Mouse (Mus musculus) liver, postnatal 0 days (tissue): ENCODE data around the gene Npepps. TPM values are rescaled to one million over a fixed set of nuclear protein-coding genes. Genes with fewer than 3 reads are reported as not detected.

Experiments used
- ATAC-seq: fragments of 200-750 bp; cut with Nextera tagmentation; 2 replicates; pipeline ENCODE4 v1.8.0; 2017; ENCODE audit warnings: mild to moderate bottlenecking, moderate library complexity
- DNase-seq: peaks from one replicate; pipeline ENCODE4 v3.0.0-alpha.2; 2016
- H3K27ac ChIP-seq: fragments of 300-500 bp; sonication (generic); 2 replicates; pipeline ENCODE4 v1.5.1; 2014; ENCODE audit warnings: antibody characterized with exemption, moderate library complexity, mild to moderate bottlenecking, low read depth
- H3K27me3 ChIP-seq: fragments of 300-500 bp; sonication (generic); 2 replicates; pipeline ENCODE4 v1.6.1; 2014; ENCODE audit warnings: low read length, control low read depth, mixed read lengths; ENCODE audit not compliant: insufficient read depth
- H3K36me3 ChIP-seq: fragments of 300-500 bp; sonication (generic); replicated peaks from 2 replicates; pipeline ENCODE4 v1.6.1; 2014; ENCODE audit warnings: mild to moderate bottlenecking, control low read depth, low read length, moderate library complexity, mixed read lengths; ENCODE audit not compliant: insufficient read depth
- H3K4me1 ChIP-seq: fragments of 300-500 bp; sonication (generic); 2 replicates; pipeline ENCODE4 v1.6.1; 2014; ENCODE audit warnings: antibody characterized with exemption, mild to moderate bottlenecking, control low read depth; ENCODE audit not compliant: insufficient read depth
- H3K4me2 ChIP-seq: fragments of 300-500 bp; sonication (generic); 2 replicates; pipeline ENCODE4 v1.6.1; 2014; ENCODE audit warnings: low read depth, mild to moderate bottlenecking, low read length, moderate library complexity, mixed read lengths
- H3K4me3 ChIP-seq: fragments of 300-500 bp; sonication (generic); 2 replicates; pipeline ENCODE4 v1.5.1; 2014; ENCODE audit warnings: low read depth, low read length
- H3K9ac ChIP-seq: fragments of 300-500 bp; sonication (generic); replicated peaks from 2 replicates; pipeline ENCODE4 v1.6.1; 2014; ENCODE audit warnings: mild to moderate bottlenecking, moderate library complexity
- H3K9me3 ChIP-seq: fragments of 300-500 bp; sonication (generic); 2 replicates; pipeline ENCODE4 v1.6.1; 2016; ENCODE audit warnings: mild to moderate bottlenecking, control low read depth, low read length, mixed read lengths
- CTCF ChIP-seq: sonication (generic); IDR thresholded peaks from 2 replicates; pipeline ENCODE4 v1.5.1; 2016; ENCODE audit warnings: antibody characterized with exemption, low read depth
- EP300 ChIP-seq: IDR thresholded peaks from 2 replicates; pipeline ENCODE4 v1.6.1; 2016; ENCODE audit warnings: antibody characterized with exemption, low read depth, mild to moderate bottlenecking
- WGBS: fragments of 180-500 bp; shearing (Covaris S2); extraction: QIAGEN DNeasy Blood & Tissue Kit; methylation state at CpG from one replicate; pipeline ENCODE4 v1.1.7; 2014; ENCODE audit not compliant: insufficient replicate concordance; 5-methylcytosine and 5-hydroxymethylcytosine counted together
- polyA plus RNA-seq: library from polyadenylated mRNA; unstranded; fragments of >200 nt; fragmentation: Nextera tagmentation; extraction: Ambion mirVana; gene quantifications from 2 replicates; pipeline ENCODE4 v1.2.1, GENCODE M21; 2015

Npepps gene
- polyA plus RNA-seq, 1 experiment from 2014 or later: 16.5 TPM

DNA sequence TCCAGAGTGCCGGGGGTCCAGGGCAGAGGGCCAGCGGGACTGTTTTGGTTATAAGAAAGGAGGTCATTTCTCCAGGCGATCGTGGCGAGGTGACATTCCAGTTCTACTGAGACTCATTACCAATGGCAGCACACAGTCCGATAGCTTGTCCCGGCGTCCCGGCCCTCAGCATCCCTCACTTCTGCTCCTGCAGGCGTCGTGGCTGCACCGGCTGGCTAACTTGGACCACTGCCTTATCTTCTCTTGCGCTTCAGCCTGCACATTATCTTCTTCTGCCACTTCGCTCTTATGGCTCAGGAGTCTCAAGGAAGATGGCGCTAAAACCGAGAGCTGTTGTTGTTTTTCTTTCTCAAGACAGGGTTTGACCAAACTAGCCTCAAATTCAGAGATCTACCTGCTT is 21.0 kb upstream of the Npepps start:
- no peaks in the 10 kb centered on the region; the same call in 1 of the 2 replicates for H3K4me1 ChIP-seq
- no peaks in the 10 kb centered on the region for H3K27me3 ChIP-seq
- H3K9me3 ChIP-seq: no peaks in the 10 kb centered on the region
- DNase-seq (no peak), ATAC-seq (no peak)
- no peak overlapping the region for H3K9ac ChIP-seq
- H3K27ac ChIP-seq: no peak overlapping the region
- TF ChIP-seq CTCF (no peak), EP300 (no peak)
- H3K4me3 ChIP-seq: no peak overlapping the region
- H3K4me2 ChIP-seq: no peak overlapping the region
- WGBS: 81% methylated on average over 16 of the region's 16 CpGs
- no peaks in the 10 kb centered on the region for H3K36me3 ChIP-seq

DNA sequence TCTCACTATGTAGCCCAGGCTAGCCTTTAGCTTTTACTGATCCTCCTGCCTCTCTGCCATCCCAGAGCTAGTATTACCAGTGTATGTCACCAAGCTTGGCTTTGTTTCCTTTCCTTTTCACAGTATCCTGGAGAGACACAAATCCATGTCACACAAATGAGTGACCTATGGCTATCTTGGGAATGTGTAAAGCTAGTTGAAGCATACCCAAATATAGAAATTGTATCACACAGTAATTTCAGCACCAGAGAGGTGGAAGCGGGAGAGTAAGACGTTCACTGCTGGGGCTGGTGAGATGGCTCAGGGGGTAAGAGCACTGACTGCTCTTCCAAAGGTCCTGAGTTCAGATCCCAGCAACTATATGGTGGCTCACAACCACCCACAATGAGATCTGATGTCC is 19.5 kb upstream of the Npepps start:
- no peak for DNase-seq
- H3K4me2 ChIP-seq: no peak overlapping the region
- no peaks in the 10 kb centered on the region for H3K27me3 ChIP-seq
- no peak overlapping the region for H3K9ac ChIP-seq
- TF ChIP-seq CTCF (no peak), EP300 (no peak)
- no peak overlapping the region for H3K27ac ChIP-seq
- H3K9me3 ChIP-seq: no peaks in the 10 kb centered on the region
- H3K4me1 ChIP-seq: no peaks in the 10 kb centered on the region; the same call in 1 of the 2 replicates
- no peak for ATAC-seq
- no peaks in the 10 kb centered on the region for H3K36me3 ChIP-seq
- H3K4me3 ChIP-seq: no peak overlapping the region
- 77% methylated on average over 2 of the region's 2 CpGs for WGBS

DNA sequence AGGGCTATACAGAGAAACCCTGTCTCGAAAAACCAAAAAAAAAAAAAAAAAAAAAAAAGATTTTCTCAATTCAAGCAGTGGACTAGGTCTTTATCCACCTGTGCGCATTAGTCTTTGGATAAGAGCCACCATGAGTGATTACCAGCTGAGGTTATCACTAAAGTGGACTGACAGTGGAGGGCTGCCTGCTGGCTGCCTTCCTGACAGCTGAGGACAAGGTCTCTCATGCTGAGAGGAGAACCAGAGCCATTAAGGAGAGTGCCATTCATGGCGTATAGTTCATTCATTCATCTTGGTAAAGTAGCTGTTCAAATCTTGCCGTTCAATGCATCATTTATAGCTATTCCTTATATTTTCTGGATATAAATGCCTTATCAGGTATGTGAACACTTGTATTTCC is 16.1 kb upstream of the Npepps start:
- Histone ChIP-seq H3K4me2 (no peak overlapping the region), H3K9me3 (no peaks in the 10 kb centered on the region), H3K4me3 (no peak overlapping the region), H3K36me3 (no peaks in the 10 kb centered on the region), H3K27me3 (no peaks in the 10 kb centered on the region), H3K4me1 (no peaks in the 10 kb centered on the region), H3K27ac (no peak overlapping the region), H3K9ac (no peak overlapping the region)
- TF ChIP-seq EP300: no peak
- no peak for TF ChIP-seq CTCF
- ATAC-seq (no peak), DNase-seq (no peak)
- 76% methylated on average over 3 of the region's 4 CpGs for WGBS

DNA sequence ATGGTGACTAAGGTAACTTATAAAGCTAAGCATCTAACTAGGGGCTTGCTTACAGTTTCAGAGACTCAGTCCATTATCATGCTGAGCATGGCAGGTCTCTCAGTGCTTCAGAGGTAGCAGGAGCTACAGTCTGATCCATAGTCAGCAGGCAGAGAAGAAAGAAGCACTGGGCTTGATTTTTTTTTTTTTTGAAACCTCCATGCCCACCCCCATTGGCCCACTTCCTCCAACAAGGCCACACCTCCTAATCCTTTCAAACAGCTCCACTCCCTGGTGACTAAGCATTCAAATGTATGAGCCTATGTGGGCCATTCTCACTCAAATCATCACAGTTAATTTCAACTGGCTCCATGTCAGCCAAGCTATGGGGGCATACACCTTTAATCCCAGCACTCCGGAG is 12.3 kb upstream of the Npepps start:
- no peaks in the 10 kb centered on the region for H3K27me3 ChIP-seq

DNA sequence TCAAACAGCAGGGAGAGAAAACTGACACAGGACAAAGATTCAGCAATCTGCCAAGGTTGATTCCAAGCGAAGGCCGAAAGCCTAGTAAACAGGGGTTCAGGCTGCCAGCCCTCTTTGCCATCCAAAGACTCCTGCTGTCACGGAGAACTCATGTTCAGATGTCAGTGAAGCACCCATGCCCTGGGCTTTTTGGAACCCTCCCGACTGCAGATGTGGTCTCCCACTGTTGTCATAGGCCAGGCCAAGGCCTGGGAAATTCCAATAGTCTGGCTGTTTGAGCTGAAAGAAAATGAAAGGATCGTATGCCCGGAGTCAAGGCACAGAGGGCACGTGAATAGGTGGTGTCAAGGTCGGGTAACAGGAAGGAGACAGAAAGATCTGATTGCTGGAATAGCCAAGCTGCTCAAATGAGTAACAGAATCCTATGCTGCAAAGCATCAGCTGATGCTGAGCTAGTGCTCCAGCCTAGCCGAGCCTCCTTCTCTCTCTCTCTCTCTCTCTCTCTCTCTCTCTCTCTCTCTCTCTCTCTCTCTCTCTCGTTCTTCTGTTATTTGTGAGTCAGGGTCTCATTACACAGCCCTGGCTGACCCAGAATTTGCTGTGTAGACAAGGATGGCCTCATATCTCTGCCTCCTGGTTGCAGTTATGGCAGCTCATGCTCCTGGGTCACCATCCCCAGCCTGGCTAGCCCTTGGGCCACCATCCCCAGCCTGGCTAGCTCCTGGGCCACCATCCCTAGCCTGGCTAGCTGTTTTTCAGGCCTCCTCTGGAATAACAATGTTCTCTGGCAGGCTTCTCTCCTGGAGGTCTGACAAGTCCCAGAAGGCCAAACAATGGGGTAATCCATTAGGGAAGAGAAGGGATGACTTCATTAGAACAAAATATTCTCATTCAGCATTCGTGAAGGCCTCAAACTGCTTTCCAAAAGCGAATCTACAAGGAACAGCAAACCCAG is 9.1 kb upstream of the Npepps start:
- H3K27ac ChIP-seq: no peak overlapping the region
- no peaks in the 10 kb centered on the region for H3K36me3 ChIP-seq
- H3K27me3 ChIP-seq: no peaks in the 10 kb centered on the region
- no peaks in the 10 kb centered on the region for H3K4me1 ChIP-seq
- no peak for TF ChIP-seq EP300
- TF ChIP-seq CTCF: no peak
- H3K9ac ChIP-seq: no peak overlapping the region
- no peak overlapping the region for H3K4me3 ChIP-seq
- 65% methylated on average over 12 of the region's 12 CpGs for WGBS
- no peaks in the 10 kb centered on the region for H3K9me3 ChIP-seq
- DNase-seq (no peak), ATAC-seq (no peak)
- no peak overlapping the region for H3K4me2 ChIP-seq

More for the DNA sequence above, 12.3 kb upstream of the Npepps start:
- ATAC-seq (no peak), DNase-seq (no peak)
- WGBS: 81% methylated on average over 1 of the region's 1 CpGs
- Histone ChIP-seq H3K9ac (no peak overlapping the region), H3K4me1 (no peaks in the 10 kb centered on the region), H3K36me3 (no peaks in the 10 kb centered on the region), H3K4me3 (no peak overlapping the region), H3K27ac (no peak overlapping the region), H3K4me2 (no peak overlapping the region), H3K9me3 (no peaks in the 10 kb centered on the region)
- TF ChIP-seq CTCF: no peak
- no peak for TF ChIP-seq EP300

DNA sequence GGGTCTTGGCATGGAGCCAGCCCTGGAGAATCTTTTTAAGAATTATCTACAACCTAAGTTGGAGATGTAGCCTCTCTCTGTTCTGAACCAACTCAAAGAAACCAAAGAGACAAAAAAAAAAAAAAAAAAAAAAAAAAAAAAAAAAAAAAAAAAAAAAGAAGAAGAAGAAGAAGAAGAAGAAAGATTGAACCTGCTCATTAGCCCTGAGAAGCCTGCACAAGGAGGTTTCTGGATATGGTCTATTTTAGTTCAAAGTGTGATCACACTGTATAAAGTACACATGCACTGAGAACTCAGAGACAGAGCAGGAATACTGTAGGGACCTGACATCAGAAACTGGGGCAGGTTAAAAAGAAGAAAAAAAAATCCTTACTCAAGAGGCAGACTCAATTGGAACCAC is 7.2 kb upstream of the Npepps start:
- ATAC-seq (no peak), DNase-seq (no peak)
- H3K9ac ChIP-seq: no peak overlapping the region
- H3K27ac ChIP-seq: no peak overlapping the region
- no peaks in the 10 kb centered on the region for H3K27me3 ChIP-seq
- H3K4me1 ChIP-seq: no peaks in the 10 kb centered on the region
- H3K36me3 ChIP-seq: no peaks in the 10 kb centered on the region
- H3K4me3 ChIP-seq: no peak overlapping the region
- no peak for TF ChIP-seq CTCF
- no peak for TF ChIP-seq EP300
- H3K4me2 ChIP-seq: no peak overlapping the region
- H3K9me3 ChIP-seq: no peaks in the 10 kb centered on the region
